Mouse (Mus musculus): ENCODE data around the gene Map6. TPM values are rescaled to one million over a fixed set of nuclear protein-coding genes. Genes with fewer than 3 reads are reported as not detected.

Map6 gene
- 84.7 TPM for polyA plus RNA-seq (2015; fragmentation: Illumina TruSeq; extraction: RNeasy Lipid Tissue Mini Kit (QIAGEN cat#74804); ENCODE audit: low read depth, low replicate concordance)

GRCm38 (mm10) chr7:99267251-99267896 lies at the start of gene Map6:
Gene Map6 (plus strand): TSS chr7:99267447.

GRCm38 (mm10) chr7:99238417-99238816 lies 28.8 kb upstream of the Map6 start, which contains the start of gene Mogat2:
Gene Mogat2 (minus strand): TSS chr7:99238619.

GRCm38 (mm10) chr7:99352526-99353400 lies 85.5 kb downstream of the Map6 start, which contains the start of gene Serpinh1:
Gene Serpinh1 (minus strand): TSS chr7:99353239.

GRCm38 (mm10) chr7:99381214-99382087 lies 114.2 kb downstream of the Map6 start, which contains the start of gene Gdpd5:
Gene Gdpd5 (plus strand): TSS chr7:99381414.

Other genes starting within 250 kb of the Map6 start
- gene Uvrag, start 126.3 kb upstream of the Map6 start, polyA plus RNA-seq (2015; fragmentation: Illumina TruSeq; extraction: RNeasy Lipid Tissue Mini Kit (QIAGEN cat#74804); ENCODE audit: low read depth, low replicate concordance): 20.0 TPM
- gene Dgat2, start 84.7 kb upstream of the Map6 start, polyA plus RNA-seq (2015; fragmentation: Illumina TruSeq; extraction: RNeasy Lipid Tissue Mini Kit (QIAGEN cat#74804); ENCODE audit: low read depth, low replicate concordance): 51.3 TPM
- gene Mogat2, start 28.8 kb upstream of the Map6 start, polyA plus RNA-seq (2015; fragmentation: Illumina TruSeq; extraction: RNeasy Lipid Tissue Mini Kit (QIAGEN cat#74804); ENCODE audit: low read depth, low replicate concordance): not detected
- 26.3 TPM for gene Serpinh1, start 85.8 kb downstream of the Map6 start, polyA plus RNA-seq (2015; fragmentation: Illumina TruSeq; extraction: RNeasy Lipid Tissue Mini Kit (QIAGEN cat#74804); ENCODE audit: low read depth, low replicate concordance)
- 18.6 TPM for gene Gdpd5, start 114.0 kb downstream of the Map6 start, polyA plus RNA-seq (2015; fragmentation: Illumina TruSeq; extraction: RNeasy Lipid Tissue Mini Kit (QIAGEN cat#74804); ENCODE audit: low read depth, low replicate concordance)
- 1.3 TPM for gene Klhl35, start 198.6 kb downstream of the Map6 start, polyA plus RNA-seq (2015; fragmentation: Illumina TruSeq; extraction: RNeasy Lipid Tissue Mini Kit (QIAGEN cat#74804); ENCODE audit: low read depth, low replicate concordance)
- gene Rps3, start 216.3 kb downstream of the Map6 start, polyA plus RNA-seq (2015; fragmentation: Illumina TruSeq; extraction: RNeasy Lipid Tissue Mini Kit (QIAGEN cat#74804); ENCODE audit: low read depth, low replicate concordance): 983 TPM